Mouse (Mus musculus): ENCODE measurements around the gene Stk38l. TPM values are rescaled to one million over a fixed set of nuclear protein-coding genes. Genes with fewer than 3 reads are reported as not detected.

Gene Stk38l
- polyA plus RNA-seq, 1 experiment from 2014 or later = 17.2 TPM

DNA sequence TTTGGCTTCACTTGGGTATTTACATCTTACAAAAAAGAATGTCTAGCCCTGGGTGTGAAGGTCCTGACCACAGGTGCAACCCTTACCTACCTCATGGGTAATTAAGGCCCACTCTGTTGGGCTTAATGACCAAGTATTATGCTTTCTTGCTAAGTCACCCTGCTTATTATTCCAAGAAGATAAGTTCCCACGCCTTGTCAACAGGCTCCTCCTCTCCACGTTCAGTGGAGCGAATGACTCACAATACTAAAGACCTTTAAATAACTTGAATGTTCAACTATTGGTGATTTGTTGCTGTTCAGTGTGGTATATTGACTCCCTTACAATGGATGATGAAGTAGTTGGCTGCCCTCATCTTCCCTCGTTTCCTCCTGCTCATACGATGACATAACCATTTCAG, 27.0 kb upstream of the Stk38l start:
- ATAC-seq (ENCODE audit: low FRiP score, low TSS enrichment) = no peak
- 70% methylated on average over 5 of the region's 5 CpGs for WGBS

DNA sequence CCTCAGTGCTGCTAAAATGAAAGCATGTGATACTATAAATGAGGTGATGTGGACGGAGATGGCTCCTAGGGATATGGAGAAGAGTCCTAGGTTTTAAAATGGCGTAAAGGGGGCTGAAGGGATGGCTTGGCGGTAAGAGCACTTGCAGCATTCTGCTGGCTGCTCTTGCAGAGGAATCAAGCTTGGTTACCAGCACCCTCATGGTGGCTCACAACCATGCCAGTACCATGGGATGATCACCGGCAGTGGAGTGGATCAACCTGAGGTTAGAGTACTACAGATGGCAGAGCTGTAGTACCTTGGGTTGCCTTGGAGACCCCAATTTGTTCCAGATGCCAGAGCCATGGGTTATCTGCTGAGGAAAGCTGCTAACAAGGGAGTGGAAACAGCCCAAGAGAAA, 26.4 kb upstream of the Stk38l start:
- Histone ChIP-seq H3K4me2 (replicated peaks; ENCODE audit: low read depth, low read length) (no peak overlapping the region), H3K4me3 (ENCODE audit: low read length) (no peak overlapping the region), H3K27ac (ENCODE audit: low read depth, low read length) (no peak overlapping the region), H3K9ac (ENCODE audit: low read depth, low read length) (no peak overlapping the region), H3K9me3 (ENCODE audit: control insufficient read depth, low read length) (no peaks in the 10 kb centered on the region), H3K4me1 (ENCODE audit: control insufficient read depth, insufficient read depth, low read length) (0 out of 2 replicates have a peak, but pooled peaks cover 3% of the 10 kb centered on the region), H3K36me3 (ENCODE audit: control insufficient read depth, insufficient read depth, low read length) (no peaks in the 10 kb centered on the region), H3K27me3 (ENCODE audit: control insufficient read depth, insufficient read depth, low read length) (no peaks in the 10 kb centered on the region)
- no peak for ATAC-seq (ENCODE audit: low FRiP score, low TSS enrichment)
- 89% methylated on average over 4 of the region's 4 CpGs for WGBS

More for the DNA sequence above, 27.0 kb upstream of the Stk38l start:
- Histone ChIP-seq H3K27me3 (ENCODE audit: control insufficient read depth, insufficient read depth, low read length) (no peaks in the 10 kb centered on the region), H3K9ac (ENCODE audit: low read depth, low read length) (no peak overlapping the region), H3K9me3 (ENCODE audit: control insufficient read depth, low read length) (no peaks in the 10 kb centered on the region), H3K4me3 (ENCODE audit: low read length) (no peak overlapping the region), H3K4me1 (ENCODE audit: control insufficient read depth, insufficient read depth, low read length) (0 out of 2 replicates have a peak, but pooled peaks cover 3% of the 10 kb centered on the region), H3K36me3 (ENCODE audit: control insufficient read depth, insufficient read depth, low read length) (no peaks in the 10 kb centered on the region), H3K4me2 (replicated peaks; ENCODE audit: low read depth, low read length) (no peak overlapping the region), H3K27ac (ENCODE audit: low read depth, low read length) (no peak overlapping the region)

DNA sequence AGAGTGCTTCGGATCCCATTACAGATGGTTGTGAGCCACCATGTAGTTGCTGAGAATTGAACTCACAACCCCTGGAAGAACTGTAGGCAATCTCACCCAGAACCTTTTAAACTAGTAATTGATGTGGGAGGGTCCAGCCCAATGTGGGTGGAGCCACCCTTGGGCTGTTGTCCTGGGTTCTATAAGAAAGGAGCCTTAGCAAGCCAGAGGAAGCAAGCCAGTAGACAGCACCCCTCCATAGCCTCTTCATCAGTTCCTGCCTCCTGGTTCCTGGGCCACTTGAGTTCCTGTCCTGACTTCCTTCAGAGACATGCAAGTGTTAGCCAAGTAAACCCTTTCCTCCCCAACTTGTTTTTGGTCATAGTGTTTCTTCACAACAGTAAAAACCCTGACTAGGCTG, 24.3 kb upstream of the Stk38l start:
- ATAC-seq (ENCODE audit: low FRiP score, low TSS enrichment) = no peak
- Histone ChIP-seq H3K9me3 (ENCODE audit: control insufficient read depth, low read length) (no peaks in the 10 kb centered on the region), H3K27me3 (ENCODE audit: control insufficient read depth, insufficient read depth, low read length) (no peaks in the 10 kb centered on the region), H3K4me2 (replicated peaks; ENCODE audit: low read depth, low read length) (no peak overlapping the region), H3K9ac (ENCODE audit: low read depth, low read length) (no peak overlapping the region), H3K4me1 (ENCODE audit: control insufficient read depth, insufficient read depth, low read length) (0 out of 2 replicates have a peak, but pooled peaks cover 3% of the 10 kb centered on the region), H3K4me3 (ENCODE audit: low read length) (no peak overlapping the region), H3K36me3 (ENCODE audit: control insufficient read depth, insufficient read depth, low read length) (no peaks in the 10 kb centered on the region), H3K27ac (ENCODE audit: low read depth, low read length) (no peak overlapping the region)
- 97% methylated on average over 1 of the region's 1 CpGs for WGBS

DNA sequence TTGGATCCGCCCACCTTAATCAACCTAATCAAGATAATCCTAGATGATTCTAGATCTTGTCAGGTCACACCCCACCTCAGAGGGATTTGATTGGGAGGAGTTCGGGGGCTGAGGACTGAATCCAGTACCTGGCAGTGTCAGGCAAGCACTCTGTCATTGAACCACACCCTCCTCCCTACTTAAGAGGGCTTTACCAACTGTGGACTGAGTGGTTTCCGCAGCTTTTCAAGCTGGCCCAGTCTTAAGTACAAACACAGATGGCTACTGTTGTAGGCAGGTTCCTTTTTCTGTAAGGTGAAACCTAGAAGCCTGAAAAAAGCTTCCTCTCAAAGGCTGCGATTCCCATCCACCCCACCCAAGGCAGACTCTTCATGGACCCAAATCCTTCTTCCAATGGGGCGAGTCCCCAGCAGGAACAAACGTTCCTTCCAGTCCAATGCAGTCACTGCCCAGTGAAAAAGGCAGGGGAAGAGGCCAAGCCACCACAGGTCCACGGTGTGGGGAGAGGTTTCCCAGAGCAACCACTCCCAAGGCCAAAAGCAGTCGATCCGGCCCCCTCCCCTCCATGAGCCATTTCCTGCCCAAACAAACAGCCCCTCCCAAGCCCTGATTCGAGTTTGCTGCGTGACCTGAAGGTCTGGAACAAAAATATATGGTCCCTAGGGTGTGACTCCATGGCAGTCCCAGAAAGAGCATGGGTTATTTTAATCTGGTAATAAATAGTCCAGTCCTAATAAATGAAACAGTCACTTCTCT, 22.5 kb upstream of the Stk38l start:
- H3K27ac ChIP-seq (ENCODE audit: low read depth, low read length) = no peak overlapping the region
- no peak overlapping the region for H3K9ac ChIP-seq (ENCODE audit: low read depth, low read length)
- 61% methylated on average over 11 of the region's 11 CpGs for WGBS
- no peaks in the 10 kb centered on the region for H3K36me3 ChIP-seq (ENCODE audit: control insufficient read depth, insufficient read depth, low read length)
- 0 out of 2 replicates have a peak, but pooled peaks cover 3% of the 10 kb centered on the region for H3K4me1 ChIP-seq (ENCODE audit: control insufficient read depth, insufficient read depth, low read length)
- no peak for ATAC-seq (ENCODE audit: low FRiP score, low TSS enrichment)
- no peaks in the 10 kb centered on the region for H3K27me3 ChIP-seq (ENCODE audit: control insufficient read depth, insufficient read depth, low read length)
- no peaks in the 10 kb centered on the region for H3K9me3 ChIP-seq (ENCODE audit: control insufficient read depth, low read length)
- no peak overlapping the region for H3K4me2 ChIP-seq (replicated peaks; ENCODE audit: low read depth, low read length)
- no peak overlapping the region for H3K4me3 ChIP-seq (ENCODE audit: low read length)

DNA sequence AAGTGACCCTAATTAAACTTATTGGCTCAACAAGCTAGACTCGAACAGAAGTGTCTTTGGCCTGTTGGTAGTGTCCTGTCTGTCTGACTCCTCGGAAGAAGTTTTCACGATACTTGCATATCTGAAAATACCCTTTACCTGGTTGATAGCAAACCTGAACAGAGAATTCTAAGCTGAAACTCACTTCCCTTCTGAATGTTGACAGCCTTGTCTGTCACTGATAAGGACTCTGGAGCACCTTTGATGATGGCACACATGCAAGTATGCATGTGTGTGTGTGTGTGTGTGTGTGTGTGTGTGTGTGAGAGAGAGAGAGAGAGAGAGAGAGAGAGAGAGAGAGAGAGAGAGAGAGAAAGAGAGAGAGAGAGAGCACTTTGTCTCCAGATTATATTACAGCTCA, 21.4 kb upstream of the Stk38l start:
- 79% methylated on average over 3 of the region's 3 CpGs for WGBS
- no peak overlapping the region for H3K27ac ChIP-seq (ENCODE audit: low read depth, low read length)
- H3K9me3 ChIP-seq (ENCODE audit: control insufficient read depth, low read length) = no peaks in the 10 kb centered on the region
- no peaks in the 10 kb centered on the region for H3K36me3 ChIP-seq (ENCODE audit: control insufficient read depth, insufficient read depth, low read length)
- H3K4me3 ChIP-seq (ENCODE audit: low read length) = no peak overlapping the region
- H3K27me3 ChIP-seq (ENCODE audit: control insufficient read depth, insufficient read depth, low read length) = no peaks in the 10 kb centered on the region
- H3K4me2 ChIP-seq (replicated peaks; ENCODE audit: low read depth, low read length) = no peak overlapping the region
- no peak for ATAC-seq (ENCODE audit: low FRiP score, low TSS enrichment)
- no peak overlapping the region for H3K9ac ChIP-seq (ENCODE audit: low read depth, low read length)
- 0 out of 2 replicates have a peak, but pooled peaks cover 3% of the 10 kb centered on the region for H3K4me1 ChIP-seq (ENCODE audit: control insufficient read depth, insufficient read depth, low read length)

- no peak overlapping the region for H3K4me2 ChIP-seq (replicated peaks; ENCODE audit: low read depth, low read length)
- H3K27ac ChIP-seq (ENCODE audit: low read depth, low read length) = no peak overlapping the region
- 0 out of 2 replicates have a peak, but pooled peaks cover 3% of the 10 kb centered on the region for H3K4me1 ChIP-seq (ENCODE audit: control insufficient read depth, insufficient read depth, low read length)
- H3K4me3 ChIP-seq (ENCODE audit: low read length) = no peak overlapping the region
- WGBS = 89% methylated on average over 1 of the region's 1 CpGs
- no peaks in the 10 kb centered on the region for H3K9me3 ChIP-seq (ENCODE audit: control insufficient read depth, low read length)
- H3K9ac ChIP-seq (ENCODE audit: low read depth, low read length) = no peak overlapping the region
- H3K27me3 ChIP-seq (ENCODE audit: control insufficient read depth, insufficient read depth, low read length) = no peaks in the 10 kb centered on the region
- no peaks in the 10 kb centered on the region for H3K36me3 ChIP-seq (ENCODE audit: control insufficient read depth, insufficient read depth, low read length)
- no peak for ATAC-seq (ENCODE audit: low FRiP score, low TSS enrichment)
Observed at GRCm38 (mm10) chr6:146705631-146706030, 19.2 kb upstream of the Stk38l start.

GRCm38 (mm10) chr6:146719606-146720005, 5.2 kb upstream of the Stk38l start:
- no peak overlapping the region for H3K9ac ChIP-seq (ENCODE audit: low read depth, low read length)
- no peak overlapping the region for H3K27ac ChIP-seq (ENCODE audit: low read depth, low read length)
- H3K4me2 ChIP-seq (replicated peaks; ENCODE audit: low read depth, low read length) = no peak overlapping the region
- WGBS = 60% methylated on average over 1 of the region's 1 CpGs
- H3K4me1 ChIP-seq (ENCODE audit: control insufficient read depth, insufficient read depth, low read length) = no peaks in the 10 kb centered on the region
- ATAC-seq (ENCODE audit: low FRiP score, low TSS enrichment) = no peak
- H3K4me3 ChIP-seq (ENCODE audit: low read length) = no peak overlapping the region
- no peaks in the 10 kb centered on the region for H3K27me3 ChIP-seq (ENCODE audit: control insufficient read depth, insufficient read depth, low read length)
- no peaks in the 10 kb centered on the region for H3K9me3 ChIP-seq (ENCODE audit: control insufficient read depth, low read length)
- H3K36me3 ChIP-seq (ENCODE audit: control insufficient read depth, insufficient read depth, low read length) = no peaks in the 10 kb centered on the region

DNA sequence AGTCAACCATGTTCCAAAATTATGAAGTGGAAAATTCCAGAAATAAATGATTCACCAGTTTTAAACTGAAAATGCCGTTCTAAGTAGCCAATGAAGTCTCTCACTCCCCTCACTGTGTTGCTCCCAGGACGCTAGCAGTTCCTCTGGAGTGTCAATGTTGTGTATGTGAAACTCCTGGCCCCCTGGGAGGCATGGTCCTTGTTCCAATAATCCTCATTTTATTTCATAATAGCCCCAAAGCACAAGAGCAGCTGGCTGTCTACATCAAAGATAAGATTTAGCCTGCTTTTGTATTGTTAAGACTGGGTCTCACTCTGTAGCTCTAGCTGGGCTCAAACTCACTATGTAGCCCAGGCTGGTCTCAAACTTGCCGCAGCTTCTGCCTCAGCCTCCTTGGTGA, 990 bp upstream of the Stk38l start:
- 91% methylated on average over 3 of the region's 3 CpGs for WGBS

DNA sequence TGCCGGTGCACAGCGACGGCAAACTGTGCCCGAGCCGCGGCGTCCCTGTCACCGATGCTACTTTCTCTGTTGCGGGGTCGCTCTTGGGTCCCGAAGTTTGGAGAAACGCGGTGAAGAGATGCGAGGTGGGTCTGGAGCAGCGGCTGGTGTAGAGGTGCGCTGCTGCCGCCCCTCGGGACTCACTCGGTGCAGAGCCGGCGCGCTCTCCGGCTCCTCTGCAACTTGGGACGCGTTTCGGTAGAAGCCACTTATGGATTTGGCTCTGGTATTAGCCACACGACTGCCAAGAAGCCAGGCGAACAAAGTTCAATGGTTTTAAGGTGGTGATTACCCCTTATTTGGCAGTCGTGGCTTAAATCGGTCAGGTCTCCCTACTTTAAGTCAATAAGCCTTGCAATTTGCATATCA, 593 bp downstream of the Stk38l start:
- H3K4me2 ChIP-seq (replicated peaks; ENCODE audit: low read depth, low read length) = peak overlapping the region; percentile 69
- under 1% methylated on average over 30 of the region's 30 CpGs for WGBS
- H3K4me3 ChIP-seq (ENCODE audit: low read length) = peak overlapping the region; percentile 82
- peak; percentile 61 for ATAC-seq (ENCODE audit: low FRiP score, low TSS enrichment)
- 0 out of 2 replicates have a peak, but pooled peaks cover 3% of the 10 kb centered on the region for H3K4me1 ChIP-seq (ENCODE audit: control insufficient read depth, insufficient read depth, low read length)
- H3K9me3 ChIP-seq (ENCODE audit: control insufficient read depth, low read length) = no peaks in the 10 kb centered on the region
- H3K36me3 ChIP-seq (ENCODE audit: control insufficient read depth, insufficient read depth, low read length) = no peaks in the 10 kb centered on the region
- H3K27me3 ChIP-seq (ENCODE audit: control insufficient read depth, insufficient read depth, low read length) = no peaks in the 10 kb centered on the region
- H3K27ac ChIP-seq (ENCODE audit: low read depth, low read length) = peak overlapping the region; percentile 27
- H3K9ac ChIP-seq (ENCODE audit: low read depth, low read length) = peak overlapping the region; percentile 77

More for the DNA sequence above, 990 bp upstream of the Stk38l start:
- H3K4me2 ChIP-seq (replicated peaks; ENCODE audit: low read depth, low read length) = no peak overlapping the region
- no peaks in the 10 kb centered on the region for H3K36me3 ChIP-seq (ENCODE audit: control insufficient read depth, insufficient read depth, low read length)
- no peaks in the 10 kb centered on the region for H3K27me3 ChIP-seq (ENCODE audit: control insufficient read depth, insufficient read depth, low read length)
- H3K9me3 ChIP-seq (ENCODE audit: control insufficient read depth, low read length) = no peaks in the 10 kb centered on the region
- no peak for ATAC-seq (ENCODE audit: low FRiP score, low TSS enrichment)
- 0 out of 2 replicates have a peak, but pooled peaks cover 3% of the 10 kb centered on the region for H3K4me1 ChIP-seq (ENCODE audit: control insufficient read depth, insufficient read depth, low read length)
- no peak overlapping the region for H3K27ac ChIP-seq (ENCODE audit: low read depth, low read length)
- H3K4me3 ChIP-seq (ENCODE audit: low read length) = no peak overlapping the region
- no peak overlapping the region for H3K9ac ChIP-seq (ENCODE audit: low read depth, low read length)
